Mouse (Mus musculus) bone marrow, adult 2 months (tissue): ENCODE data around the gene Gpr108.

ENCODE experiments used
- CTCF ChIP-seq: fragments of 200-500 bp; IDR thresholded peaks from 2 replicates; pipeline ENCODE4 v1.5.1; 2011; ENCODE audit warnings: low read length, control low read depth; ENCODE audit not compliant: control insufficient read depth, insufficient read depth
- POLR2A ChIP-seq: fragments of 200-500 bp; IDR thresholded peaks from 2 replicates; pipeline ENCODE4 v1.6.1; 2011; ENCODE audit warnings: low read depth, mild to moderate bottlenecking, control low read depth, low read length, borderline replicate concordance; ENCODE audit not compliant: control insufficient read depth

DNA sequence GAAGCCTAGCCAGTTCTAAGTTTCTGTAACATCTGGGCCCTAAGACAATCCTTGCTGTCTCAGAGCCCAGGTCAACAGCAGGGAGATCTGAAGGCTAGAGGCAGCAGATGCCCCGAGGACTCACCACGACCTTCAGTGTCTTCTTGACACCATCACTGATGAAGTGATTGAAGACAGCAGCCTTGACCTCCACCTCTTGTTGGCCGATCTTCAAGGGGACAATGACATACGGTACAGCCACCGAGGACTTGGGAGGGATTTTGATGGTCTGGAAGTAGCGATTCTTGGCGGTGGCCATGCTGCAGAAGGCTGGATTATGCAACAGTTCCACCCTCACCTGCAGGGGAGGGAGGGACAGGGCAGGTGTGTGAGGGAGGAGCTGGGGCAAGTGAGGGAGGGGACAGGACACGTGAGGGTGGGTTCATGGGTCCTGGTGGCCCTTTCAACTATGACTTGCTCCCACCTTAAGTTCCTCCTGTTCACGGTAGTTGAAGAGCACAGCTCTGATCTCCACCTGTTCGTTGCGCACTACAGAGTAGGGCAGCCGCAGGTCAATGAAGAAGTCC, 29.8 kb downstream of the Gpr108 start:
- TF ChIP-seq CTCF (no peak), POLR2A (no peak)
